Mouse (Mus musculus): ENCODE data around the gene Chad.

GRCm38 (mm10) chr11:94547271-94547670 lies 17.6 kb upstream of the Chad start:
- TF ChIP-seq CTCF (conservative IDR thresholded peaks at IDR 0.05; ENCODE audit: low read length) = no peak
- no peak for TF ChIP-seq NANOG (IDR thresholded peaks at IDR 0.05; ENCODE audit: borderline replicate concordance, low read length)

Measured in E14TG2a.4 (cell line).